Mouse (Mus musculus): ENCODE measurements at regions not wholly inside any gene's neighbourhood (a gene's known extent, or its start where the extent isn't known, plus 50 kb on each side); places are given as distances from the start of the nearest gene placed in this dataset.

DNA sequence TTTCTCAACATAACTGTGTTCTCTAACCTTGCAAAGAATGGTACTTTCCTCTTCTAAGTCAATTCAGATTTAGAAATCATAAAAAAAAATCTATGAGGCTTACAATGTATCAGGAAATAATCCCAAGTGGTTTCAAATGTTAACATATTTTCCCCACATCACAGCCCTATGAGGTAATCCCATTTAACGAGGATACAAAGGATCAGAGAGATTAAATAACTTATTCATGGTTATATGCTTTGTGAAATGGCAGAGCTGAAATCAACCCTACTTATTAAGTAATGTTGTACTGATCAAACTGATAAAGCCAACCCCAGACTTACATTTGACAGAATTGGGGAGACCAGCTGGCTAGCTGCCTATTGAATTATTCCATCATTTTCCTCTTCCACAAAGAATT is 614.4 kb downstream of the Ntrk3 start:
- Histone ChIP-seq H3K4me1 (ENCODE audit: insufficient read depth, low read length) (no peaks in the 10 kb centered on the region), H3K36me3 (ENCODE audit: insufficient read depth, low read length) (no peaks in the 10 kb centered on the region), H3K4me3 (ENCODE audit: low read depth, low read length) (no peak overlapping the region), H3K9ac (replicated peaks; ENCODE audit: low read length, poor library complexity, severe bottlenecking) (no peak overlapping the region), H3K4me2 (ENCODE audit: low read depth, low read length, poor library complexity, severe bottlenecking) (no peak overlapping the region), H3K27ac (ENCODE audit: low read depth, low read length) (no peak overlapping the region), H3K9me3 (ENCODE audit: low read length) (no peaks in the 10 kb centered on the region), H3K27me3 (ENCODE audit: insufficient read depth, low read length) (no peaks in the 10 kb centered on the region)
- ATAC-seq (ENCODE audit: low FRiP score) (no peak), DNase-seq (ENCODE audit: low spot score) (no peak)
- WGBS: 62% methylated on average over 1 of the region's 1 CpGs
- no peak for TF ChIP-seq CTCF (IDR thresholded peaks at IDR 0.05)

DNA sequence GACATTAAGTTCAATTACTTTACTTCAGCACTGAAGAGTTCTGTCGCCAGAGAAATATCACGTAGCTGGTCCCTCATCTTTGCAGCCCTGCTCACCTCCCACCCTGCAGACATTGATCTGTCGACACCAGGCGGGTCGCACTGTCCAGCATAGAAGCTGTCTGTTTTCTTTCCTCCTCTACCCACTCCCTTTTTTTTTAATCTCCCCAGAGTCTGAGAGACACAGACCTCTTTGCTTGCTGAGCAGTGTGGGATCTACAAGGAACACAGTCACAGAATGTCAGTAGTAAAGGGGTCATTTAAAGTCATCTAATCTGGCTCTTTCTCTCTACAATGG is 616.7 kb downstream of the Ntrk3 start:
- WGBS: 76% methylated on average over 5 of the region's 5 CpGs
- H3K36me3 ChIP-seq (ENCODE audit: insufficient read depth, low read length): no peaks in the 10 kb centered on the region

DNA sequence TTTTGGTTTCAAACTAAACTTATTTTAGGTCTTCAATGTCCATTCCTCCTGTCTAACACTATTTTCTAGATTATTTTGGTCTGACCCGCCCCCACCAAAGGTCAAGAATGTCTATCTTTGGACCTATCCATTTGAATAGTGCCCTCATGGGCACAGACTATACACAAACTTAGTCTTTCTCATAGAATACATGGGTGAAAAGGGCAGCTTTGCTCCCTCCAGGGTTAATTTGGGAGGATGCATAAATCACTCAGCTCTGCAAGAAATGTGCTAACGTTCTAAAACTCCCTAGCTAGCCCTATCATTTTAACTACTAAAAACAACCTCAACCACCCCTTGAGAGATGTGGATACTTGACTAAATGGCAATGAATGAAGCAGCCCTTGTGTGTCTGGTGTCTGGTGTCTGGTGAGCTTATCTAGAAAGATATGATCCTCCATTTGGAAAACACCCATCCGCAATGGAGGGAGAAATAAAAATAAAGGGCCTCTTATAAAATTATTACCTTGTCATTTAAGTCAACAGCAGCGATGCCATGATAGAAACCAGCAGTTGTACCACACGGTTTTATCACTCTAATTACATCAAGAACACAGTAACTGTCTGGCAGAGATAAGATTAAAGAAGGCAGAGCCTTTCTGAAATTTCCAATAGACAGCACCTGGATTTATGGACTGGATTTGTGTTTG is 617.2 kb downstream of the Ntrk3 start:
- Histone ChIP-seq H3K27ac (ENCODE audit: low read depth, low read length) (no peak overlapping the region), H3K9me3 (ENCODE audit: low read length) (no peaks in the 10 kb centered on the region), H3K27me3 (ENCODE audit: insufficient read depth, low read length) (no peaks in the 10 kb centered on the region), H3K9ac (replicated peaks; ENCODE audit: low read length, poor library complexity, severe bottlenecking) (no peak overlapping the region), H3K4me1 (ENCODE audit: insufficient read depth, low read length) (no peaks in the 10 kb centered on the region), H3K36me3 (ENCODE audit: insufficient read depth, low read length) (no peaks in the 10 kb centered on the region), H3K4me3 (ENCODE audit: low read depth, low read length) (no peak overlapping the region), H3K4me2 (ENCODE audit: low read depth, low read length, poor library complexity, severe bottlenecking) (no peak overlapping the region)
- no peak for DNase-seq (ENCODE audit: low spot score)
- TF ChIP-seq CTCF (IDR thresholded peaks at IDR 0.05): no peak
- no peak for ATAC-seq (ENCODE audit: low FRiP score)
- 81% methylated on average over 5 of the region's 5 CpGs for WGBS

More for the DNA sequence above, 616.7 kb downstream of the Ntrk3 start:
- Histone ChIP-seq H3K4me3 (ENCODE audit: low read depth, low read length) (no peak overlapping the region), H3K9me3 (ENCODE audit: low read length) (no peaks in the 10 kb centered on the region), H3K27me3 (ENCODE audit: insufficient read depth, low read length) (no peaks in the 10 kb centered on the region), H3K4me1 (ENCODE audit: insufficient read depth, low read length) (no peaks in the 10 kb centered on the region), H3K27ac (ENCODE audit: low read depth, low read length) (no peak overlapping the region), H3K9ac (replicated peaks; ENCODE audit: low read length, poor library complexity, severe bottlenecking) (no peak overlapping the region), H3K4me2 (ENCODE audit: low read depth, low read length, poor library complexity, severe bottlenecking) (no peak overlapping the region)
- no peak for TF ChIP-seq CTCF (IDR thresholded peaks at IDR 0.05)
- ATAC-seq (ENCODE audit: low FRiP score): no peak
- no peak for DNase-seq (ENCODE audit: low spot score)

DNA sequence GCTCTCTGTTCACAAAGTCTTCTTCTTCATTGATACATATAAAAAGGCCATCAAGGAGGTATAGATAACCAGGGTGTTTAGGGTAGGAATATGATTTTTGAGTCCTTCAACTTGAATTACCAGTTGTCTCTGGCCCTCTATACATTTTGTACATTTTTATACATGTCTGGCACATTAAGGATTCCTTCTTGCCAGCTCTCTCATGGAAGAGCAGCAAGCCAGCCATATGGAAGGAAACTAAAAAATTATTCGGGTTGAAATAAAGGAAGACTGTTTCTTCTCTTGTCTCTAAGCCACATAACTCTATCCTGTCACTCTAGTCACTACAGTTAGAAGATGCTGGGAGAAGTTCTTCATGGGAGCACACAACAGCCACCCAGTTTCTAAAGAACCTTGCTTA is 618.0 kb downstream of the Ntrk3 start:
- no peak for TF ChIP-seq CTCF (IDR thresholded peaks at IDR 0.05)
- 83% methylated on average over 1 of the region's 1 CpGs for WGBS
- DNase-seq (ENCODE audit: low spot score): no peak

DNA sequence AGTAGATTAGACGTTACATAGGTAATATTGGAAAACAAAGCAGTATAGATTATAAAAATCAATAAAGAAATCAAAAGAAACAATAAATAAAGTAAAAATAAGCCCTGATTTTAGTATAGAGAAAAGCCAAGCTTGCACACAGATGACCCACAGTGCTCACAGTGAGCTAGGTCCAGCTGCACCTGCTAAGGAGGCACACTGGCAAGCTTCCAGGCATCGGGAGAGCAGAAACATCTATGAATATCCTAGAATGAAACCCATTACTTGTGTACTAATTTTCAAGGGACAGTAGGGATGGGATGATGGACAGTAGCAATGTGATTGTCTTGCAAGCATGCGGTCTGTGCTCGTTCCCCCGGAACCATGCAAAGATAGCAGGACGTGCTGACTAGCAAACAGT is 626.5 kb downstream of the Ntrk3 start:
- no peak for TF ChIP-seq CTCF (IDR thresholded peaks at IDR 0.05)
- H3K4me3 ChIP-seq (ENCODE audit: low read depth, low read length): no peak overlapping the region
- DNase-seq (ENCODE audit: low spot score): peak; percentile 6
- H3K9me3 ChIP-seq (ENCODE audit: low read length): no peaks in the 10 kb centered on the region
- no peak overlapping the region for H3K4me2 ChIP-seq (ENCODE audit: low read depth, low read length, poor library complexity, severe bottlenecking)
- WGBS: 85% methylated on average over 6 of the region's 6 CpGs
- no peaks in the 10 kb centered on the region for H3K4me1 ChIP-seq (ENCODE audit: insufficient read depth, low read length)
- no peak for ATAC-seq (ENCODE audit: low FRiP score)
- no peak overlapping the region for H3K27ac ChIP-seq (ENCODE audit: low read depth, low read length)
- H3K36me3 ChIP-seq (ENCODE audit: insufficient read depth, low read length): no peaks in the 10 kb centered on the region
- no peak overlapping the region for H3K9ac ChIP-seq (replicated peaks; ENCODE audit: low read length, poor library complexity, severe bottlenecking)
- no peaks in the 10 kb centered on the region for H3K27me3 ChIP-seq (ENCODE audit: insufficient read depth, low read length)

More for the DNA sequence above, 618.0 kb downstream of the Ntrk3 start:
- Histone ChIP-seq H3K4me3 (ENCODE audit: low read depth, low read length) (no peak overlapping the region), H3K36me3 (ENCODE audit: insufficient read depth, low read length) (no peaks in the 10 kb centered on the region), H3K9me3 (ENCODE audit: low read length) (no peaks in the 10 kb centered on the region), H3K9ac (replicated peaks; ENCODE audit: low read length, poor library complexity, severe bottlenecking) (no peak overlapping the region), H3K4me2 (ENCODE audit: low read depth, low read length, poor library complexity, severe bottlenecking) (no peak overlapping the region), H3K27ac (ENCODE audit: low read depth, low read length) (no peak overlapping the region), H3K27me3 (ENCODE audit: insufficient read depth, low read length) (no peaks in the 10 kb centered on the region), H3K4me1 (ENCODE audit: insufficient read depth, low read length) (no peaks in the 10 kb centered on the region)
- ATAC-seq (ENCODE audit: low FRiP score): no peak

GRCm38 (mm10) chr7:78103536-78104279 is 634.1 kb downstream of the Ntrk3 start:
- H3K4me1 ChIP-seq (ENCODE audit: insufficient read depth, low read length): no peaks in the 10 kb centered on the region
- no peak overlapping the region for H3K27ac ChIP-seq (ENCODE audit: low read depth, low read length)
- no peak for ATAC-seq (ENCODE audit: low FRiP score)
- WGBS: 66% methylated on average over 2 of the region's 2 CpGs
- H3K4me3 ChIP-seq (ENCODE audit: low read depth, low read length): no peak overlapping the region
- no peak overlapping the region for H3K9ac ChIP-seq (replicated peaks; ENCODE audit: low read length, poor library complexity, severe bottlenecking)
- no peak for TF ChIP-seq CTCF (IDR thresholded peaks at IDR 0.05)
- H3K36me3 ChIP-seq (ENCODE audit: insufficient read depth, low read length): no peaks in the 10 kb centered on the region
- no peaks in the 10 kb centered on the region; the same call in 1 of the 2 replicates for H3K27me3 ChIP-seq (ENCODE audit: insufficient read depth, low read length)
- H3K4me2 ChIP-seq (ENCODE audit: low read depth, low read length, poor library complexity, severe bottlenecking): no peak overlapping the region
- no peak for DNase-seq (ENCODE audit: low spot score)
- H3K9me3 ChIP-seq (ENCODE audit: low read length): no peaks in the 10 kb centered on the region

Data from midbrain, postnatal 0 days (tissue).